Mouse (Mus musculus) spleen, adult 2 months (tissue): Measurements from ENCODE around the gene Flnb. TPM values are rescaled to one million over a fixed set of nuclear protein-coding genes. Genes with fewer than 3 reads are reported as not detected.

Experiments used
- DNase-seq, 2 experiments: peaks; one replicate each; pipeline versions ENCODE4 v3.0.0 to v3.0.0-alpha.2; 2012 to 2021; ENCODE audit warnings: low spot score in 2 of 2, low read depth in 1 of 2
- H3K27ac ChIP-seq: fragments of 200-500 bp; 2 replicates; pipeline ENCODE4 v1.5.1; 2012; ENCODE audit warnings: low read length, inconsistent platforms; ENCODE audit not compliant: insufficient read depth
- H3K27me3 ChIP-seq: fragments of 200-500 bp; 2 replicates; pipeline ENCODE4 v1.6.1; 2012; ENCODE audit warnings: mild to moderate bottlenecking, moderate library complexity, low read length, inconsistent platforms; ENCODE audit not compliant: control insufficient read depth, insufficient read depth
- H3K36me3 ChIP-seq: fragments of 200-500 bp; 2 replicates; pipeline ENCODE4 v1.6.1; 2012; ENCODE audit warnings: mild to moderate bottlenecking, low read length, inconsistent platforms; ENCODE audit not compliant: control insufficient read depth, insufficient read depth
- H3K4me1 ChIP-seq: fragments of 200-500 bp; 2 replicates; pipeline ENCODE4 v1.6.1; 2011; ENCODE audit warnings: inconsistent platforms; ENCODE audit not compliant: control insufficient read depth, insufficient read depth, insufficient read length
- H3K4me3 ChIP-seq: fragments of 200-500 bp; 2 replicates; pipeline ENCODE4 v1.5.1; 2011; ENCODE audit warnings: mild to moderate bottlenecking, inconsistent platforms; ENCODE audit not compliant: insufficient read depth, insufficient read length; ENCODE audit errors: extremely low read depth
- CTCF ChIP-seq: fragments of 200-500 bp; IDR thresholded peaks from 2 replicates; pipeline ENCODE4 v1.5.1; 2011; ENCODE audit warnings: mild to moderate bottlenecking, inconsistent platforms; ENCODE audit not compliant: insufficient read depth, insufficient read length, insufficient replicate concordance; ENCODE audit errors: extremely low read depth
- POLR2A ChIP-seq: fragments of 200-500 bp; IDR thresholded peaks from 2 replicates; pipeline ENCODE4 v1.6.1; 2011; ENCODE audit warnings: low read depth, low read length, inconsistent platforms
- WGBS: fragments of 180-500 bp; shearing (Covaris S2); methylation state at CpG from one replicate; pipeline ENCODE4 v1.1.7; 2018; 5-methylcytosine and 5-hydroxymethylcytosine counted together
- polyA plus RNA-seq: library from polyadenylated mRNA; depleted of rRNA; stranded (reverse); fragments of >200 nt; gene quantifications from 2 replicates; pipeline ENCODE4 v1.2.3, GENCODE M21; 2012

Gene Flnb
- polyA plus RNA-seq, 1 experiment, result 8.2 TPM

DNA sequence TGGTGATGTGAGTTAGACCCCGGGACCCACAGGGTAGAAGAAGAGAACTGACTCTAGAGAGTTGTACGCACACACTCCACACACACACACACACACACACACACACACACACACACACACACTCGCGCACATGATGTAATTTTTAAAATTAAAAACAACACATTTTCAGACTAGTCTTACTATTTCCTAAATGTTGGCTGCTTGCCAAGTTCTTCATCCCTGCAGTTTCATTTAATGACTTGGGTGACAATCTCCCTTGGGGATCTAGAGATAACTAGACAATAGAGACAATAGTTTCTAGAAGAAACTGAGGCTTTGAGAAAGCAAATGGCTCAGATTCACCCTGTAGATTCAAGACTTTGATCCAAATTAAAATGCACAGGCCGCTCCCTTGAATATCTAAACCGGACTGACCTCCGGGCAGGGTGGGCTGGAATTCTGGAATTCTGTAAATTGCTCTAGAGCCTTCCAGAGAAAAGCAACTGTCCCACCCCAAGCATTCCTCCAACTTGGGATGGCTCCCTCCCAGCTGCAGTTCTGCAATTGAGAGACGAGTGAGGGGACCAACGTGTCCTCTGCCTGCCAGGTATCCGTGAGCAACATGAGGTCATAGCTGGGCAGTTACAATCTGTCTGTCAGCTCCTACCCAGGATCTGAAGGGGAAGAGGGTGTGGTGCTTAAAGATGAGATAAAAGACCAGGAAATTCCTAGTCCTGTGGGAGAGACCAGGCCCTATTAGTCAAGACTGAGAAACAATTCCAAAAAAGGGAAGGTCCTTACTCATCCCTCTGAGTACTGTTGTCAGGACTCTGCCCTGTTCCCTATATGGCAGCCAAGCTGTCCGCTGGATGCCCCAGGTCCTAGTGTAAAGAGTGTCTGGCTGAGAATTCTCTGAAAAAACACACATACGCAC is 8.5 kb upstream of the Flnb start:
- Histone ChIP-seq H3K36me3 (no peaks in the 10 kb centered on the region), H3K27me3 (no peaks in the 10 kb centered on the region), H3K27ac (no peak overlapping the region), H3K4me3 (no peak overlapping the region), H3K4me1 (no peaks in the 10 kb centered on the region)
- TF ChIP-seq POLR2A, result no peak
- WGBS, result 91% methylated on average over 12 of the region's 12 CpGs
- DNase-seq, result no peak

DNA sequence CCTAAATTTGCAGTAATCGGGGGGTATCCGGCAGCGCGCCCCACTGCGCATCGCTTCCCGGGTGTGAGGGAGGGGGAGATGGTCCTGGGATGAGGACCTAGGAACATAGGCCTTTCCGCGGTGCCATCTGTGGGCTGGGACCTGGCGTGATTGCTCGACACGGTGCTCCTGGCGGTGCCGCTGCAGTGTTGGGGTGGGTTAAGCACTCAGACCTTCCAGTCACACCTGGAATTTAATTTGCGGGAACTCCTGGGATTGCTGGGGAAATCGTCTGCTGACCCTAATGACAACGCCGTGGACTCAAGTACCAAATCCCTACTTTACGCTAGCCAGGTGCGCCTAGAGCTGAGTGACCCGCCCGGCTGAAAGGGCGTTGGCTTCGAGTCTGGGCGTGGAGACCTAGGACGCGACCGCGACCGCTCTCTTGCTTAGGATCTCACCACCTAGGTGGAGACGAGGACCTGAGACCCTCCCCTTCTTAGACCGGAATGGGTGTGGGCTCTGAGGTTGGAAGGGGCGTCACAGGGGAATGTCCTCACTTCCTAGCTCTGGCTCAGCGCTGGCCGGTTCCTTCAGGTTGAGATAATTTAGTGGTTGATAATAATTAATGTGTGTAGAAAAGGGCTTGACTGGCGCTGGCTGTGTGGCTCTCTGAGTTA is 835 bp downstream of the Flnb start:
- Histone ChIP-seq H3K4me1 (peaks cover 9% of the 10 kb centered on the region; the same call in 1 of the 2 replicates), H3K27me3 (no peaks in the 10 kb centered on the region; the same call in 1 of the 2 replicates), H3K36me3 (no peaks in the 10 kb centered on the region), H3K27ac (no peak overlapping the region), H3K4me3 (peak overlapping the region; percentile 60)
- 2% methylated on average over 36 of the region's 36 CpGs for WGBS
- TF ChIP-seq CTCF (no peak), POLR2A (no peak)
- peak in 1 of 2 experiments; percentile 9 for DNase-seq

DNA sequence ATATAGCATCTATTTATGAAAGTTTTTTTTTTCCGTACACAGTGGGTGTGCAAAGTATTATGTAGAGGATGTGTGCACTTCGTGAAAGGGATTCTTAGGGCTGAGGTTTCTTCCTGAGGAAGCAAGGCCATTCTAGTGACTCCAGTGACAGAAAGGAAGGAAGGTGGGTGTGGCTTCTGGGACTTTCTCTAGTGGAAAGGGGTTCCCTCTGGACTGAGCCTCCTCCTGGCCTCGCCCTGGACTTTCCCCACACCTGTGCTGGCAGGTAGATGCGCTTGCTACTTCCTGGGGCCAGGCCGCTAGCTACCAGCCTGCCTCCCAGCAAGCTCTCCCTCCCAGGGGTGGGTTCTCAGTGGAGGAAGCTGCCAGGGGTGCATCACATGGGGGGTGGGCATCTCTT is 1.7 kb downstream of the Flnb start:
- H3K36me3 ChIP-seq, result no peaks in the 10 kb centered on the region
- no peak overlapping the region for H3K27ac ChIP-seq
- WGBS, result 54% methylated on average over 5 of the region's 5 CpGs
- no peak for DNase-seq
- H3K4me3 ChIP-seq, result 0 out of 2 replicates have a peak overlapping the region, but pooled peaks have one; percentile 60
- no peak for TF ChIP-seq POLR2A
- TF ChIP-seq CTCF, result no peak
- H3K4me1 ChIP-seq, result peaks cover 9% of the 10 kb centered on the region; the same call in 1 of the 2 replicates
- no peaks in the 10 kb centered on the region; the same call in 1 of the 2 replicates for H3K27me3 ChIP-seq

DNA sequence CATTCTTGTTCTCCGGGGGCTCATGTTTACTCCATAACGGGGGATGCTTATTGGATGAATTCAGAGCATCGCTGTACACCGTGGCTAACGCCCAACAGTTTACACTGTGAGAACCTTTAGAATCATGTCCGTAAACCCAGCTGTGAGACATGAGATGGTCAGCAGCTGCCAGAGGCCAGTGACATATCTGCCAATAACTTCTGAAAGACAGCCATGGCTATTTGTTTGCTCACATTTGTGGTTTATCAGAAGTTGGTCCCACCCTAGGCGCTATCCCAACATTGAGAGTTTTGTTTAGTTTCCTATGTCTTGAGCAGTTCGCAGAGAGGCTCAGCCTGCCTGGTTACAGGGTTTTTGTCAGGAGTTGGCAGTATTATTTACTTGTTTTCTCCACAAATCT is 3.6 kb downstream of the Flnb start:
- no peak for TF ChIP-seq CTCF
- TF ChIP-seq POLR2A, result no peak
- WGBS, result 93% methylated on average over 8 of the region's 8 CpGs
- Histone ChIP-seq H3K36me3 (no peaks in the 10 kb centered on the region), H3K4me1 (peaks cover 9% of the 10 kb centered on the region; the same call in 1 of the 2 replicates), H3K27ac (no peak overlapping the region), H3K4me3 (no peak overlapping the region), H3K27me3 (no peaks in the 10 kb centered on the region; the same call in 1 of the 2 replicates)
- no peak for DNase-seq

DNA sequence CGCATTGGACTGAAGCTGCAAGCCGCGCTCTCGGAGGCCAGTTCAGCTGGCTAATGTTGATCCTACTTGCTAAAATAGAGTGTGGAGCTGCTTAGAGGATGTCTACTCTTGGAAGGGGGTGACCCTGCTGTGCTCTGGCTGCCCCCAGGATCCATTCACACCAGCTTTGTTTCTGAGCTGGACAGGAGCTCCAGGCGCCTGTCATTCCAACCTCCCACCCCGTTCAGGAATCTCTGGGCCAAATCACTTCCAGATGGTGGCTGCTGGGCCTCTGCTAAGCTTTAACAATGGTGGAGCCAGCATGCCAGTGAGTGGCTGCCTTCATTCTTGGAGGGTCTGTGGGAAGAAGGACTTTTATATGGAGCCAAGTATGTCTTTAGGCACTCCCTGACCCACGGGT is 4.9 kb downstream of the Flnb start:
- Histone ChIP-seq H3K27ac (no peak overlapping the region), H3K4me1 (peaks cover 9% of the 10 kb centered on the region; the same call in 1 of the 2 replicates), H3K27me3 (no peaks in the 10 kb centered on the region; the same call in 1 of the 2 replicates), H3K36me3 (no peaks in the 10 kb centered on the region), H3K4me3 (no peak overlapping the region)
- 88% methylated on average over 7 of the region's 7 CpGs for WGBS
- no peak for DNase-seq
- no peak for TF ChIP-seq CTCF
- no peak for TF ChIP-seq POLR2A

DNA sequence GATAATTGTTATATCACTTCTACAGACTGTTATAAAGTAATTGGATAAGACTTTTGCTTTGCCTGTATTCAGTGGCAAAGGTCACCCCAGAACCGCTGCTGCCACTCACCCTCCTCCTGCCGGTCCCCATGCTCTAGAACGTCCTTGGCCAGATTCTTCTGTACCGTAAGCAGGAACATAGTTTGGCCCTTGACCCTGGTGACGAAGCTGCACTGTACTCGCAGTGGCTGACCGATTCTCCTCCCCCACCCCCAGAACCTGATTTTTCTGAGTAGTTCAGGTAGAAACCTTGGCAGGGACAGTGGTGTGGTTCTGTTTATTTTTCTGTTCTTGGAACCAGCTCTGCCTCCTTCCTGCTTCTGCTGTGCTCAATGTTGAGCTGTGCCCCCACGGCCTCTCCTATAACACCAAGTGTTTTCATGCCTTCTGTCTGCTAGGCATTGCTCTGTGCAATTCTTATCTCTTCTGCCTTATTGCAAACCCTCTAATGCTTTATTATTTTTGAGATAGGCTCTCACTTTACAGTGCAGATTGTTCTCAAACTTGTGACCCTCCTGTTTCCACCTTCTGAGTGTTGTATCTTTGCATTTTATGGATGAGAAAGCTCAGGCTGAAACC is 7.0 kb downstream of the Flnb start:
- no peaks in the 10 kb centered on the region for H3K36me3 ChIP-seq
- TF ChIP-seq POLR2A, result no peak
- no peak for TF ChIP-seq CTCF
- H3K4me1 ChIP-seq, result no peaks in the 10 kb centered on the region
- no peaks in the 10 kb centered on the region for H3K27me3 ChIP-seq
- H3K27ac ChIP-seq, result no peak overlapping the region
- WGBS, result 79% methylated on average over 8 of the region's 8 CpGs
- DNase-seq, result no peak
- H3K4me3 ChIP-seq, result no peak overlapping the region
